Mouse (Mus musculus) heart, postnatal 25 days (tissue): ENCODE results near the gene Lrrc45. TPM values are rescaled to one million over a fixed set of nuclear protein-coding genes. Genes with fewer than 3 reads are reported as not detected.
"Not testable (repeated sequence)": the region's sequence is repeated elsewhere in the genome, so short reads cannot be mapped to it uniquely, and the experiment has no call there.

Source experiments
- DNase-seq: peaks from one replicate; pipeline ENCODE4 v3.0.0; 2022; ENCODE audit warnings: low spot score
- intact Hi-C: fragments of 180-260 bp; cut with DNase I; formaldehyde crosslinking; loops from one replicate; pipeline ENCODE4 v1.15.1; 2025
- total RNA-seq, 2 experiments: library from RNA; stranded (reverse); gene quantifications; 2 replicates each; pipeline ENCODE4 v1.2.3; 2021

Lrrc45 gene
- total RNA-seq, result 1 to 10 TPM; 5.6 to 6.2 TPM

GRCm38 (mm10) chr11:120713580-120714518 lies at the start of gene Lrrc45, which contains the start of gene Cenpx:
Lrrc45 (plus strand) TSS chr11:120713925.
Cenpx (minus strand) TSS chr11:120713738.
- intact Hi-C loops, result loop anchor here (2.0 to 10.0 kb wide), 2 partner anchors 89 to 199 kb away; partner anchors contain the start of gene Sirt7
- DNase-seq, result peak; percentile 97

DNA sequence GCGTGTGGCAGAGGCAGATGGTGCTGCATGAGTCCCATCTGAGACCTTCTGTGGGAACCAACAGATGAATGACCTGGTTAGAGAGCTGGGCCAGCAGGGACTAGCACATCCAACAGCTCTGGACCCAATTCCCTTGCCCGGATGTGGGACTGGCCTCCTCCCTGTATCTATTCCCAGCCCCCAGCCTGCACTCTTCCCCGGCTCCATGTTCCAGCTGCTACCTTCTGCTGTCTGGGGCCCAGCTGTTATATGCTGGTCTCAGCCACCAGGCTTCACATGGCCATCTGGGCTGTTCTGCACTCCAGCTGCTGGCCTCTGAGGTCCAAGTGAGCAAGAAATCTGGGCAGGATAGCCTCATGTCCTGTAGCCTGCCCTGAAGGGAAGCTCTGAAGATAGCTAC lies 48.3 kb upstream of the Lrrc45 start:
- intact Hi-C loops, result no loop called here
- DNase-seq, result peak; percentile 65

GRCm38 (mm10) chr11:120666617-120667016 lies 47.1 kb upstream of the Lrrc45 start:
- intact Hi-C loops, result no loop called here
- no peak for DNase-seq

DNA sequence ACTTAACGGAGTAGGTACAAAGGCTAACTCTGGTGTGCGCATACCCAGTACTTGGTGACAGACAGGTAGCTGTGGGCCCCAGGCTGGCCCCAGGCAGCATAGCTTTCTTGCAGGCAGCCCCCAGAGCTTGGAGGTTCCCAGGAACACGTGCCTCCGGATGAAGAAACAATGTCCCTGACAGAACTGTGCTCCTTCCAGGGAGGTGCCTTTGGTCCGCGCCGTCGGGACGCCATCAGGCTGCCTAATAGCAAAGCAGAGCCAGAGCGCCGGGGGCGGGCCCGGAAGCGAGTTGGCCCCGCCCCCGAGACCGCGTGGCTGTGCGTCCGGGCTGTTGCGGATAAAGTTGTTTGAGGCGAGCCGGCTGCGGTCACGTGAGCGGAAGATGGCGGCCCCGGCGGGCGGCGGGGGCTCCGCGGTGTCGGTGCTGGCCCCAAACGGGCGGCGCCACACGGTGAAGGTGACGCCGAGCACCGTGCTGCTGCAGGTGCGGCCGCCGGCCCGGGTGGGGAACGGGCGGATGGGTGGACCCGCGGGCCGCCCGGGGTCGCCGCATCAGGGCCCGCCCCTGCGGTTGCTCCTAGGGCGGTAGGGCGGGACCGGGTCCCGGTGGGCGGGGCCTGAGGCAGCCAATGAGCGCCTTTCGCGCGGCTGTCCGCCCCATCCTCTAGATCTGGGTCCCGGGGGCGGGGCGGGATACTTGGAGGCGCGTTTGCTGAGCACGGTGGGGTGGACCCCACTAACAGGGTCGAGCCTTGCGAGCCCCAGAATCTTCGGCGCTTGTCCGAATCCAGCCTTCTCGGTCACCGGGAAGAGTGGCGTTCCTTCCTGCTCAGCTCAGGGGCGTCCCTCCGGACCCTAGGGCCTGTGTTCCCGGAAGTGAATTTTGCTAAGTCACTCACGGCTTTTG lies 40.8 kb upstream of the Lrrc45 start, which contains the start of gene Aspscr1:
Aspscr1 (plus strand) TSS at position 287 of the 907 bp plus-strand sequence.
- intact Hi-C loops, result loop anchor here (5.0 kb wide), 1 partner anchor 46 kb away; the partner anchor contains the start of gene Sirt7
- DNase-seq, result peak; percentile 92

GRCm38 (mm10) chr11:120673594-120674122 lies 40.1 kb upstream of the Lrrc45 start:
- DNase-seq, result no peak
- intact Hi-C loops, result loop anchor here (5.0 kb wide), 1 partner anchor 46 kb away; the partner anchor contains the start of gene Sirt7

DNA sequence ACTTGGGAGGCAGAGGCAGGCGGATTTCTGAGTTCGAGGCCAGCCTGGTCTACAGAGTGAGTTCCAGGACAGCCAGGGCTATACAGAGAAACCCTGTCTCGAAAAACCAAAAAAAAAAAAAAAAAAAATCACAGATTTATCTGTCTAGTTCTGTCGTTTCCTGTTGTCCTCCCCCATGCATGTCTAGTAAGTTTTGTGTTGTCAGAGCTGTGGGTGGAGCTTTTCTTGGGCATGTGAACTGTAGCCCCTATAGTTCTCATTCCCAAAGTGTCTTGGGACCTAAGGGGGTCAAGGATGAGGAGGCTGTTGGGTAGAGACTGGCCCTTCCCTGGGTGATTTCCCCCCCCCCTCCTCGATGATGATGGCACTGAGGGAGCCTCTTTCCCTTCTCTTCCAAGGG lies 37.9 kb upstream of the Lrrc45 start:
- DNase-seq, intact Hi-C loops: not testable (repeated sequence)

DNA sequence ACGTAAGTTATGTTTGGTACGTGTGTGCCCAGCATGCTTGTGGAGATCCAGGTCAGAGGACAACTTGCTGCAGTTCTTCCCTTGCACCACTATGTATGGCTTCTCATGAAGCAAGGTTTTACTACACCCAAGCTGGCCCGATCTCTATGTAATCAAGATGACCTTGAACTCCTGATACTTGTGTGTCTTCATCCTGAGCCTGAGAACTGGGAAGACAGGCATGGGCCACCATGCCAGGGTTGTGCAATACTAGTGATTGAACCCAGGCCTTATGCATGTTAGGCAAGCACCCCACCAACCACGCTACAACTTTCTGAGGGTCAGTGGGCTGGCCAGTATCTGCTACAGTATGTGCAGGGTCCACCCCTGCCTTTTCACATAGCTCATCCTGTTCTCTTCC lies 36.8 kb upstream of the Lrrc45 start:
- DNase-seq, result no peak
- intact Hi-C loops, result no loop called here

GRCm38 (mm10) chr11:120679909-120680308 lies 33.8 kb upstream of the Lrrc45 start:
- DNase-seq, result no peak
- intact Hi-C loops, result no loop called here

DNA sequence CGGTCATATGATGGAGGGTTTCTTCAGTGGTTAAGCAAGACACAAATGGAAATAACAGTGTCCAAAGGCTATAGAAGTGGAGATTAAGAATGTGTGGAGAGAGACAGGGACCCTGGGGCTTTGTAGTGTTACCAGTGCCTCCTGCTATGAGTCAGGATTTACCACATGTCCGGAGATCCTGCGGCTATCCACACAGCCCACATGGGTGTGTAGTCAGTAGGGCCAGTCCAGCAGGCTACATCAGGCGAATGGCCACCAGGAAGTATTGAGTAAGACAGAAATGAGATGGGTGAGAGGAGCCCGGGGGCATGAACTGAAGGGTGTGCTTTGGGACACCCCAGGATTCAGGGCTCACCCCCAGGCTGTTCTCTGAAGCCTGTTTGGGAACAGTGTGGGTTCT lies 31.0 kb upstream of the Lrrc45 start:
- no peak for DNase-seq
- intact Hi-C loops, result no loop called here

DNA sequence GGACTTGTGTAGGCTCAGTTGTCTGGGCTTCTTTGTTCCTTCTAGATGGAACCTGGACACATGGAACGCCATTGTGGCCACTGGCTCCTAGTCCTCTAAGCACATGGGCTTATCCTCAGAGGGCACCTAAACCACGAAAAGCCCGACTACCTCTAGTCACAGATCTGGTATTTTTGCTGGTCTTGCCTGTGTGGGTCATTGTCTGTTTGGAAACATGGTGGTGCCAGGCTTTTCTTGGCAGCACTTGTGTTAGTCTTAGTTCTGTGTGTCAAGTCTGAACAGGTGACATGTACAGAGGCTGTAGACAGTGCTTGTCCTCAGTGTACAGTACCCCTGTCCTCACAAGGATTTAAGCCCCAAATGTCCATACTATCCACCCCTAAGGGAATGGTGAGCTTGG lies 30.2 kb upstream of the Lrrc45 start:
- intact Hi-C loops, result no loop called here
- DNase-seq, result no peak

GRCm38 (mm10) chr11:120684086-120684485 lies 29.6 kb upstream of the Lrrc45 start:
- no peak for DNase-seq
- intact Hi-C loops, result no loop called here

- intact Hi-C loops, result no loop called here
- DNase-seq, result no peak
Observed at GRCm38 (mm10) chr11:120684660-120685059, 29.1 kb upstream of the Lrrc45 start.

DNA sequence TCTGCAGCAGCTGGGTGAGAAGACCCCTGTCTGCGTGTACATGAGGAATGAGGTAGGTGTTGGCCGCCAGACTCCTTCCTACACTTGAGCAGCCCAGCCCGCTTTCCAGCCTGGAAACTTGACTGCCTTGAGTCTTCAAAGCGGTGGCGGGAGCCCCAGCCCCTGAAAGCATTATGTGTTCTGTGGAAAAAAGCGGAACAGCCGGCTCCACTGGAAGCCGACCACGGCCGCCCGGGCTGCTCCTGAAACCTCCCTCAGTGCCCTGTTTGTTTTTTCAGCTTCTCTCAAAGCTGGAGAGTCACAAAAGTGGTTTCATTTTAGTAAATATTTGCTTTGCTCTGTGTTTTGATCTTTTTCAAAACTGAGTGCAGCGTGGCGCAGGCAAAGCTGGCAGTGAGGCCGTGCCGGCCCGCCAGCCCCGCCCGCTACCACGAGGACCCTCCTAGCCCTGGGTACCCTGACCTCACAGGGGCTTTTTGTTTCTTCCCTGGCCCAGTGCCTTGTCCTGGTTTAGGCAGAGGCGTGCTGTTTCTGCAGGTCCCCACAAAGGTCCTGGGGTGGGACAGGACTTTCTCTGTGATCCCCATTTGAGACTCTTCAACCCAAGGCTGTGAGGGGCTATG lies 27.0 kb upstream of the Lrrc45 start:
- no peak for DNase-seq
- intact Hi-C loops, result no loop called here

- no peak for DNase-seq
- intact Hi-C loops, result no loop called here
Observed at GRCm38 (mm10) chr11:120689365-120689764, 24.4 kb upstream of the Lrrc45 start.

- no peak for DNase-seq
- intact Hi-C loops, result no loop called here
Observed at GRCm38 (mm10) chr11:120692471-120693011, 21.2 kb upstream of the Lrrc45 start.

- intact Hi-C loops, result no loop called here
- no peak for DNase-seq
Observed at GRCm38 (mm10) chr11:120693461-120693860, 20.3 kb upstream of the Lrrc45 start.

DNA sequence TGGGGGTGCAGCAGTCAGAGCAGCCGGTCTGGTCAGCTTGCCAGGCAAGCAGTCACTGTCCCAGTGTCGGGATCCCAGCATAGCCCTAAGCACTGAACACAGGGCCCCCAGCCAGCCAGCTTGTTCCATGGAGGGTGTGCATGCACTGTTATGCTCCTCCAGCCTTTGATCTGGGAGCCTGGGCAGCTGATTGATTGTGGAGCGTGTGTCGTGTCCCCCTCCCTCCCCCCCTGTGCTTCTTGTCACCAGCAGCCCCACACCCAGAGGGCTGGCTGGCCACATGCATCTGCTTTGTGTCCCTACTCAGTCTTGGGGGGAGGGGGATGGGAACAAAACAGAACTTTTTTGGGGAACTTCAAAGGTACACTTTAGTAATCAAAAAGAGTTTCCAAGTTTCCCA lies 18.5 kb upstream of the Lrrc45 start:
- no peak for DNase-seq
- intact Hi-C loops, result no loop called here

DNA sequence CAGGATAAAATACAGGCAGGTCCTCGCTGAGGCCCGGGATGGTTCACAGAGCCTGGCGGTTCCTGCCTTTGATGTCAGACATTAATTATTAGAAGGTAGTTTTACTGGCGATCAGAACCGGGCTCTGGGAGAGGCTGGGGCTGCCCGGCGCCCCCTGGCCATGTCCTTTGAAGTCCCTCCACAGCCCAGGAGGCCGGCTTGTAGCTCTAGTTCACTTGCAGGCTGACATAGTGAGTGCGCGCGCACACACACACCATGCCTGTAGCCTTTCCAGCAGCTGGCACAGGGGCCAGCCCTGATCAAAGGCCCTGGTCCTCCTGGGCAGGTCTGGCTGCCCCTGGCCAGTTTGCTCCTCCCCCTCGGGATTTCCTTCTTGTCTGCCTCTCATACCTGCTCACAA lies 18.1 kb upstream of the Lrrc45 start:
- no peak for DNase-seq
- intact Hi-C loops, result no loop called here

DNA sequence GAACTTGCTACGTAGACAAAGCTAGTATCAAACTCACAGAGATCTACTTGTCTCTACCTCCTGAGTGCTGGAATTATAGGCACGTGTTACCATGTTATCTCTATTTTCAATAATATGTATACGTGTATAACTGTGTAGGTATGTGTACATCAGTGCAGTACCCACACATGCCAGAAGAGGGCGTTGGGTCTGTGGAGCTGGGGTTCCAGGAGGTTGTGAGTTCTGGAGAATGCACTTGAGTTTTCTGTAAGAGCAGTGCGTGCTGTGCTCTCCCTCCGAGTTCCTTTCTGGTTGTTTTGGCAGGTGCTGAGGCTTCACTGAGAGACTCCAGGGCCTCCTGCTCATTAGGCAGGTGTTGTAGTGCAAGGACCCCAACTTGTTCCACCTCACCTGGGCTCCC lies 17.2 kb upstream of the Lrrc45 start:
- no peak for DNase-seq
- intact Hi-C loops, result no loop called here
